Mouse (Mus musculus): ENCODE data around the gene Gm38431.

The Gm38431 gene

GRCm38 (mm10) chr9:21018600-21018999 lies 73.2 kb downstream of the Gm38431 start:
- no peak for DNase-seq (ENCODE audit: low spot score in 2 of 2)
